Comparison of ENCODE assay signal across 15 mouse cellular contexts in genomic region chr17:5322594-5322993, GRCm38 (mm10).
"Had no signal": no experiment of that assay in that cellular context is flagged by ENCODE, and none has a peak within 500 bp of the region (broad histone marks: within the 10 kb centered on the region; RNA-seq: fewer than 3 reads in every experiment).

No protein-coding gene starts in this region.

- H3K4me3 ChIP-seq: layer of hippocampus, adult 2 months; limb, embryonic 10.5 days; liver, embryonic 15.5 days; midbrain, embryonic 13.5 days; neural tube, embryonic 12.5 days; stomach, embryonic 15.5 days had no signal

- H3K9me3 ChIP-seq: limb, embryonic 10.5 days; liver, embryonic 15.5 days; midbrain, embryonic 13.5 days; neural tube, embryonic 12.5 days; stomach, embryonic 15.5 days had no signal

- H3K9ac ChIP-seq: liver, embryonic 15.5 days; midbrain, embryonic 13.5 days; neural tube, embryonic 12.5 days; stomach, embryonic 15.5 days had no signal

- ATAC-seq: midbrain, embryonic 13.5 days had no signal

- H3K27me3 ChIP-seq: liver, embryonic 15.5 days; midbrain, embryonic 13.5 days; stomach, embryonic 15.5 days had no signal

- DNase-seq: kidney, adult 18-20 months; kidney, postnatal 10 days; kidney, postnatal 4 days; lung, adult 2 months; lung, postnatal 36 days; right cerebral cortex, postnatal 4 days; spleen, adult 18-20 months; thymus, postnatal 4 days had no signal

- H3K27ac ChIP-seq: layer of hippocampus, adult 2 months; limb, embryonic 10.5 days; liver, embryonic 15.5 days had no signal

- H3K4me2 ChIP-seq: liver, embryonic 11.5 days; liver, embryonic 15.5 days; midbrain, embryonic 13.5 days; stomach, embryonic 15.5 days had no signal
